Mouse (Mus musculus): ENCODE results near the gene Fzd2. TPM values are rescaled to one million over a fixed set of nuclear protein-coding genes. Genes with fewer than 3 reads are reported as not detected.
"Not testable (repeated sequence)": the region's sequence is repeated elsewhere in the genome, so short reads cannot be mapped to it uniquely, and the experiment has no call there.

Gene Fzd2
- 2.7 and 2.9 TPM in 2 replicates for polyA plus RNA-seq (2012; rRNA removed)

GRCm38 (mm10) chr11:102604010-102604584, at the start of gene Fzd2:
Gene Fzd2 (plus strand): TSS chr11:102604396.
- Histone ChIP-seq H3K4me3 (replicated peaks; ENCODE audit: insufficient read depth, low read depth, low read length) (peak within 1 kb of the TSS; percentile 66), H3K4me1 (ENCODE audit: control insufficient read depth, insufficient read depth, low read length) (no peaks in the 10 kb centered on the region), H3K27me3 (ENCODE audit: control insufficient read depth, insufficient read depth, low read length) (no peaks in the 10 kb centered on the region), H3K27ac (ENCODE audit: insufficient read depth, low read length) (no peak within 1 kb of the TSS)
- under 1% methylated on average over 31 of the region's 31 CpGs for WGBS
- peak; percentile 47 to 78 for DNase-seq
- TF ChIP-seq POLR2A (IDR thresholded peaks at IDR 0.05; ENCODE audit: borderline replicate concordance, insufficient read depth, low read length) (no peak), CTCF (IDR thresholded peaks at IDR 0.05; ENCODE audit: borderline replicate concordance, insufficient read depth, low read depth, low read length) (no peak)

DNA sequence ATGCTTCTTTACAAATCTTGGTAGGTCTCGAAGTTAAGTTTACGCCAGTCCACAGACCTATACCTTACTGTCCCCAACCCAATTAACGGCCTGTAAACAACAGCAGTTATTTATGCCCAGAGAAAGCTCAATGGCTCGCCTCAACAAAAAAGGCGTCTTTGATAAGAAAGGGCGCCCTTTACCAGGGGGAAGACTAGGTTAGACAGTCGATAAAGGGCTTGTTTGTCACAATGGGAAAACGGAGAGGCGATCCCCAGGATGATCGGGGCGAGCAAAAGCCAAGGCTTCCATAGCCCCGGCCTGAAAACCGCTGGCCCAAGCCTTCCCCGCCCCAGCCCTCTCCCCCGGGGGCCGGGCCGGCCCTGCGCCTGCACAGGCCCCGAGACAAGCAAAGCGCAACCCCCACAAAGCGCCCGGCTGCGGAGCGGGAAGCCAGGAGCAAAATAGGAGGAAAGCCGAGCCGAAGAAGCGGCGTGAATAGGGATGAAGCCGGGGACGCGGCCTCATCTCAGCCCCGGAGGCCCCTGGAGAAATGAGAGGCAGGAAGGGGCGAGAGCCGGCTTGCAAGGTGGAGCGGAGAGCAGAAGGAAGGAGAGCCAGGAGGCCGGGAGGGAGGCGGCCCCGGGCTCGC, 48.7 kb upstream of the Fzd2 start:
- WGBS = under 1% methylated on average over 39 of the region's 39 CpGs
- H3K27me3 ChIP-seq (ENCODE audit: control insufficient read depth, insufficient read depth, low read length) = no peaks in the 10 kb centered on the region
- DNase-seq = no peak
- peak overlapping the region; percentile 72 for H3K4me3 ChIP-seq (replicated peaks; ENCODE audit: insufficient read depth, low read depth, low read length)
- H3K4me1 ChIP-seq (ENCODE audit: control insufficient read depth, insufficient read depth, low read length) = peaks cover 6% of the 10 kb centered on the region
- no peak for TF ChIP-seq CTCF (IDR thresholded peaks at IDR 0.05; ENCODE audit: borderline replicate concordance, insufficient read depth, low read depth, low read length)
- no peak for TF ChIP-seq POLR2A (IDR thresholded peaks at IDR 0.05; ENCODE audit: borderline replicate concordance, insufficient read depth, low read length)
- peak overlapping the region; percentile 70 for H3K27ac ChIP-seq (ENCODE audit: insufficient read depth, low read length)

GRCm38 (mm10) chr11:102556031-102556715, 48.0 kb upstream of the Fzd2 start, which contains the start of gene Gpatch8:
Gene Gpatch8 (minus strand): TSS chr11:102556392.
- H3K27ac ChIP-seq (ENCODE audit: insufficient read depth, low read length) = peak within 1 kb of the TSS; percentile 70
- H3K4me3 ChIP-seq (replicated peaks; ENCODE audit: insufficient read depth, low read depth, low read length) = peak within 1 kb of the TSS; percentile 72
- under 1% methylated on average over 46 of the region's 55 CpGs for WGBS
- peaks cover 6% of the 10 kb centered on the region for H3K4me1 ChIP-seq (ENCODE audit: control insufficient read depth, insufficient read depth, low read length)
- DNase-seq = peak; percentile 95
- TF ChIP-seq CTCF (IDR thresholded peaks at IDR 0.05; ENCODE audit: borderline replicate concordance, insufficient read depth, low read depth, low read length) = no peak
- peak; percentile 59 for TF ChIP-seq POLR2A (IDR thresholded peaks at IDR 0.05; ENCODE audit: borderline replicate concordance, insufficient read depth, low read length)
- H3K27me3 ChIP-seq (ENCODE audit: control insufficient read depth, insufficient read depth, low read length) = no peaks in the 10 kb centered on the region

GRCm38 (mm10) chr11:102556716-102557074, 47.5 kb upstream of the Fzd2 start:
- DNase-seq = no peak
- TF ChIP-seq POLR2A (IDR thresholded peaks at IDR 0.05; ENCODE audit: borderline replicate concordance, insufficient read depth, low read length) (no peak), CTCF (IDR thresholded peaks at IDR 0.05; ENCODE audit: borderline replicate concordance, insufficient read depth, low read depth, low read length) (no peak)
- WGBS = 20% methylated on average over 3 of the region's 3 CpGs
- peaks cover 6% of the 10 kb centered on the region for H3K4me1 ChIP-seq (ENCODE audit: control insufficient read depth, insufficient read depth, low read length)
- H3K27ac ChIP-seq (ENCODE audit: insufficient read depth, low read length) = no peak overlapping the region
- H3K27me3 ChIP-seq (ENCODE audit: control insufficient read depth, insufficient read depth, low read length) = no peaks in the 10 kb centered on the region
- H3K4me3 ChIP-seq (replicated peaks; ENCODE audit: insufficient read depth, low read depth, low read length) = no peak overlapping the region

GRCm38 (mm10) chr11:102557386-102557785, 46.8 kb upstream of the Fzd2 start:
- H3K4me1 ChIP-seq (ENCODE audit: control insufficient read depth, insufficient read depth, low read length) = peaks cover 6% of the 10 kb centered on the region
- TF ChIP-seq CTCF (IDR thresholded peaks at IDR 0.05; ENCODE audit: borderline replicate concordance, insufficient read depth, low read depth, low read length) (no peak), POLR2A (IDR thresholded peaks at IDR 0.05; ENCODE audit: borderline replicate concordance, insufficient read depth, low read length) (no peak)
- DNase-seq = no peak
- 89% methylated on average over 1 of the region's 1 CpGs for WGBS
- no peak overlapping the region for H3K27ac ChIP-seq (ENCODE audit: insufficient read depth, low read length)
- H3K4me3 ChIP-seq (replicated peaks; ENCODE audit: insufficient read depth, low read depth, low read length) = no peak overlapping the region
- H3K27me3 ChIP-seq (ENCODE audit: control insufficient read depth, insufficient read depth, low read length) = no peaks in the 10 kb centered on the region

- peaks cover 4% of the 10 kb centered on the region; the same call in 1 of the 2 replicates for H3K4me1 ChIP-seq (ENCODE audit: control insufficient read depth, insufficient read depth, low read length)
- no peak overlapping the region for H3K27ac ChIP-seq (ENCODE audit: insufficient read depth, low read length)
- TF ChIP-seq POLR2A (IDR thresholded peaks at IDR 0.05; ENCODE audit: borderline replicate concordance, insufficient read depth, low read length) (no peak), CTCF (IDR thresholded peaks at IDR 0.05; ENCODE audit: borderline replicate concordance, insufficient read depth, low read depth, low read length) (no peak)
- 89% methylated on average over 5 of the region's 5 CpGs for WGBS
- DNase-seq = no peak
- H3K27me3 ChIP-seq (ENCODE audit: control insufficient read depth, insufficient read depth, low read length) = no peaks in the 10 kb centered on the region
- H3K4me3 ChIP-seq (replicated peaks; ENCODE audit: insufficient read depth, low read depth, low read length) = no peak overlapping the region
Observed at GRCm38 (mm10) chr11:102558704-102559103, 45.5 kb upstream of the Fzd2 start.

DNA sequence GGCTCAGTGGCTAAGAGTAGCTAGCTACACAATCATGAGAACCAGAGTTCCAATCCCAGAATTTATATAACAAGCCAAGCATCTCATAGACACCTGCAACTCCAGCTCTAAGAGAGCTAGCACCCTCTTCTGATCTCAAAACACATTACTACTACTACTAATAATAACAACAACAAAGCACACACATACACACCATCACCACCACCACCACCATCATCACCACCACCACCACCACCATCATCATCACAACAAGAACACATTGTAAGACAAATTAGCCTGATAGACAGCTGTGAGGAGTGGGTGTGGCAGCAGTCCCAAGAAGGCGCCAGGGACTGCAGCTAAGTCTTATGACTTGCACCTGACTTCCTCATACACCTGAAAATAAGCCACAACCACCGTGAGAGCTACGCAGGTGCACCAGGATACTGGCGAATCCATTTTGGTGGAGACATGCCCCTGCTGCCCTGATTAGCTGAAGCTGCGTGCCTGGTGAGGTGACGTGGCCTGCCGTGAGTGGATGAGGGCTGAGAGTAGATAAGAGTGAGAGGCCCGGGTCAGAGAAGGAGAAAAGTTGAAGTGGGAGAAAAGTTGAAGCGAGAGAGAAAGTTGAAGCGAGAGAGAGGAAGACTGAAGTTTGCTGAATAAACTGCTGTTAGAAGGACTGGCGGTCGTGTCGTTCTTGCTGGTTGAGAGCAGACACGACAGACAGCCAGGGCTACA, 39.1 kb upstream of the Fzd2 start:
- not testable (repeated sequence) for H3K4me1 ChIP-seq (ENCODE audit: control insufficient read depth, insufficient read depth, low read length); H3K4me3 ChIP-seq (replicated peaks; ENCODE audit: insufficient read depth, low read depth, low read length); H3K27ac ChIP-seq (ENCODE audit: insufficient read depth, low read length); H3K27me3 ChIP-seq (ENCODE audit: control insufficient read depth, insufficient read depth, low read length); DNase-seq
- WGBS = 84% methylated on average over 14 of the region's 14 CpGs
